Mouse (Mus musculus): ENCODE data around the gene Dnmbp.

The Dnmbp gene

DNA sequence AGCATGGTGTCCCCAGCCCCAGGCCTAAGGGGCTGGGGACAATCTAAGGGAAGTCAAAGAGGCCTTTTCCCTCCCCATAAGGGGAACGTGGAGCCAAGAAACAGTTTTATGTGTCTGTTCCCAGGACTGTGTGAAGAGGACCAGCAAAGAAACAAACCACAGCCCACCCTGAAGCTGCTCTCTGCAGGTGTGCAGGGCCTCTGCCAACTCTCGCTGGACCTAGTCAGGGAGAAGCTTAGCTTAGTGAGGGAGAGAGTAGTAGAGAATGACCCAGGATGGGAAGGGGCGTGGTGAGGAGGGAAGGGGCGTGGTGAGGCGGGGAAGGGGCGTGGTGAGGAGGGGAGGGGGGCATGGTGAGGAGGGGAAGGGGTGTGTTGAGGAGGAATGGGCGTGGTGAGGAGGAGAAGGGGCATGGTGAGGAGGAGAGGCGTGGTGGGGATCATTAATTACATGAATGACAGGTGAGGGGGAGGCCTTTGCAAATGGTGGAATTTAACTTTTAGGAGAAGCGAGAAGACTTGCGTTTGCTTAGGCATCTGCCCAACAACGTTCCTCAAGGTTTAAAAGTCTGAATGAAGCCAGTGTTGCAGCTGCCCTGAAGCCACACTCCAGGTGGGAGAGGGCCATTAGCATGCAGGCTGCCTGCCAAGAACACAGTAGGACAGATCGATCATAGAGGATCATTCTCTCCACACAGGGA lies 9.3 kb upstream of the Dnmbp start:
- no peak for DNase-seq (ENCODE audit: low read depth, low spot score)

DNA sequence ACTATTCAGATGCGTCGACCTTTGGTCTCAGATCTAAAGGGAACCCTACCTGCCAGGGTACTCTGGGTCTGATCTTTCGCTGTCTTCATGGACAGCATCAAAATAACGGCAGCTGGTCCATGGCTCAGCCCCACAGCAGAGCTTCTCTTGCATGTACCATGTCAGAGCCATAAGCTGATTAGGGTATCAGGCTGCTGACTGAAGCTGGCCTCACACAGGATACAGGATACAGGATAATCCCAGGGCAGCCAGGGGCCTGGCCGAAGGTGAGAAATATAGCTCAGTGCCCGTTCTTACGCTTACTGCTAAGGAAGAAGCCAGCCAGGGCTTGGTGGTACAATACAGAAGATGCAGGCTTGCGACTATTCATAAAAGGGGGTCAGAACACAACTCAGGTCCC lies 4.6 kb upstream of the Dnmbp start:
- no peak for DNase-seq (ENCODE audit: low read depth, low spot score)

DNA sequence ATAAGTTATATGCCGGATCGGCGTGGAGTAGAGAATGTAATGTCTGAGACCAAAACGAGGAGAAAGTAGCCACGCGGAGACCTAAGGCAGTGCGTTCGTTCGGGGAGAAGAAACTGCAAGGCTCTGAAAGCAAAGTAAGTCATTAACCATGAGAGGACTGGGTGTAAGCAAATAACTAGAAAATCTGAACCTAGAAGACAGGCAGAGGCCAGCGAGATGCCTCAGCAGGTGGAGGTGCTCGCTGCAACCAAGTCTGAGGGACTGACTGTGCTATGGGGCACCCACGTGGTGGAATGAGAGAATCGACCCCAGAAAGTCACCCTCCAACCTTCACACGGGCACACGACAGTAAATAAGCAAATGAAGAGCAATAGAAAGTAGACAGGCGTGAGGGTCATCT lies 3.1 kb upstream of the Dnmbp start:
- no peak for DNase-seq (ENCODE audit: low read depth, low spot score)

DNA sequence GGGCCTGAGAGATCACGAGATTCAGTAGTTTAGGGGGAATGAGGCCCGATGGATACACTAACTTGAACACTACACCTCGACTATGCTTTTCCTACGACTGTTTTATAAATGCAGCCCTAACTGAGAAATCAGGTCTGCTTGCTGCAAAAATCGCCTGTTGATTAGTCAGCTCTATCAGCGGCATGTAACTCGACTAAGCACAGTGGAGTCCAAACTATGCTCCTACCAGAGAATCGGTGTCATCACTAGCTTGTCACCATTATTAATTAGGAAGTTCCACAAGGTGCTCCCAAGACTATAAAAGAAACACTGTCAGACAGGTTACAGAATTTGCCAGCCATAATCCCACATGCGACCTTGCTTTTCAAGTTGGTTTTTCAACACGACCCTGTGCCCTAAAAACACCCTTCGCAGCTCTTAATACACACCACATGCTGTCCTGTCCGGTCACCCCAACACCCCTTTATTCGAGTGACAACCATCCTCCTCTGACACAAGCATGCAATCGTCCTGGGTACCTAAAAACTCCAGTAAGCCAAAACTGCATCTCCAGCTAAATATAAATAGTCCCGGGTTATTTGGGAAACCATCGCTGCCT lies 721 bp downstream of the Dnmbp start:
- DNase-seq (ENCODE audit: low read depth, low spot score): no peak

DNA sequence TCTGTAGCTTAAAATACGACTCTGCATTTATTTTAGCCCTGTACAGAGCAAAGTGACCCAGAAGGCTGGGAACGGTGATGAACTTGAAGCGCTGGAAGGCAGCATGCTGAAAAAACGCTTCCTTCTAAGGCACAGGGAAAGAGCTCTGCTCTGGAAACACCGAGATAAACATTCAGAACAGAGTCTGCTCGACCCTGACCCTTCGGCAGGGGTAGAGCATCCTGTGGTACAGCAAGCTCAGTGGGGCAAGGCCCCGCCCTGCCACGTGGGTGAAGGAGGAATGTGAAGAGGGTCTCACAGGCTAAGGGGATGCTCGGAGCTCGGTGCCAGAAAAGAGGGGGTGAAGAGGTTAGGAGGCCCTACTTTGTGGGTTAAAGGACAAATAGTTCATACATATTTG lies 1.6 kb downstream of the Dnmbp start:
- no peak for DNase-seq (ENCODE audit: low read depth, low spot score)

DNA sequence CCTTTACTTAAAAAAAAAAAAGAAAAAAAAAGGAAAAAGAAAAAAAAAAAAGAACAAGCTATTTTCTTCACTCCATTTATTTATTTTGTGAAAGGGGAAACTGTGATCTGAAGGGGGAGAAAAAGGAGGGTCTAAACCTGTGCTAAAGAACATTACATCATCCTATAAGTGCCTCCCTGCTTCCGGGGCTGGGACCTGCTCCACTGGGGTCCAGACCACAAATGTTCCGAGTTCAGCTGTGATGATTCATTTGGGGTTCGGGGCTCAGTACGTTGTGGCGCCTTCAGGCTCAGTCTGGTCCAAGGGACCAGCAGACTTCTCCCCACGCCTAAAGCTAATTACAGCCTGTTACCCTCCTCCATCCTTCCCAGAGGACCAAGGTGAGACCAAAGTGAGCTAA lies 9.1 kb downstream of the Dnmbp start:
- no peak for DNase-seq (ENCODE audit: low read depth, low spot score)

DNA sequence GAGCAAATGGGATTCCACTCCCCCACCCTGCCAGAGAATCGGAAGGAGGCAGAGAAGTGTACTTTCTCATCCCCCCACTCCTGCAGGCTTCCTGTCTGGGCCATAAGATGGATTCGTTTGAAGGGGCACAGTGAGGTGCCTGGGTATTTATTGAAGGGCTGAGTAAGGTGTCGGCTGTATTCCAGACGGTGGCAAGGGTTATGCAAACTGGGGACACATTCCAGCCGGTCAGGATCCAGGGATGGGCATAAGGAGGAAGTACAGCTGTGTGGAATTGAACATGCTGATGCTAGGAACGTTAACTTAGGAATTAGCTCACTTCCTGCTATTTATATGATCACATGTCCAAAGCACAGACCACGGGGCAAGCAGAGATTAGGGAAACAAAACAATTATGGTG lies 9.6 kb downstream of the Dnmbp start:
- no peak for DNase-seq (ENCODE audit: low read depth, low spot score)

DNA sequence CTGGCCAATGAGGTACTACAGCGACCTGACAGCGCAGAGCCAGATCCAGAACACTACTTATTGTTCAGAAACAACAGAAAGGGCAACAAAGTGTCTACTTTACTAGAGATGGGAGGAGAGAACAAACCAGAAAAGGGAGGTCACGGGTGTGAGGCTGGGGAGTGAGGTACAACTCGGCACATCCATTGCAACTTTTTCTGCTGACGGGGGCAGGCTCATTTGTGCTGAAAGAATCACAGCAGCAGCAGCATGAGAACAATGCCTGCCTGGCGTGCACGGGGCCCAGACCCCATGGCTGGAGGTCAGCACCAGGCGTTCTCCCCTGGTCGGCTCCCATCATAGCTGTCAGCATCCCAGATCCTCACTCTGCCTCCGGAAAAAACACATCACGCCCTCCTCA lies 10.1 kb downstream of the Dnmbp start:
- DNase-seq (ENCODE audit: low read depth, low spot score): no peak

DNA sequence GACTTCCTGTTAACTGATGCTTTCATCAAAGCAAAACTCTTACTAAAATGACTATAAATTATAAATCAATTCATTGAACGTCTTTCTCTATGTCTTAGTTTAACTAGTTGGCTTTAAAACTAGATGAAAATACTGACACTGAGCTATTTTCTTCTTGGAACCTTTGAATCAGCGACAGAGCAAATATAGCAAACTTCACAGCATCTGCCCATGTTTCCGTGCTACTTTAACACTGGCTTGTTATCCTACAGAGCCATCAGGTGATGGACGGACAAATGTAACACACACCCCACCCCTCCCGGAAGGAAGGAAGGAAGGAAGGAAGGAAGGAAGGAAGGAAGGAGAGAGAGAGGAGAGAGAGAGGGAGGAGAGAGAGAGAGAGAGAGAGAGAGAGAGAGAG lies 12.0 kb downstream of the Dnmbp start:
- no peak for DNase-seq (ENCODE audit: low read depth, low spot score)

DNA sequence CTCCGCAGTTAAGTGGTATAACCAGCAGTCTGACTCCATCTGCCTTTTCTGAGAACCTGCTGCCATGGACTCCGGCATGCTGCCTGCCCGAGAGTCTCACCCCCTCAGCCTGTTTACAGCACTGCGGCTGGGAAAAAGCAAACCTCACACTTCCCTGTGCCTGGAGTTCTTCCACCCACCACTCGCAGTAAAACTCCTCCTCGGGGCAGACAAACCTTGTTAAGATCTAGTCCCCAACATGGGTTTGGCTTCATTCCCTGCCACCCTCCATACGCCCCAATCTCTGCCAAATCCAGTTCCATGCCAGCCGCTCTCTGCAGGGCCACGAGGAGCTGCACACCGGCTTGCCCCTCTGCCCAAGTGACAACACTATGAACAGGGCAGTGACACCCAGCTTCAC lies 12.9 kb downstream of the Dnmbp start:
- no peak for DNase-seq (ENCODE audit: low read depth, low spot score)

DNA sequence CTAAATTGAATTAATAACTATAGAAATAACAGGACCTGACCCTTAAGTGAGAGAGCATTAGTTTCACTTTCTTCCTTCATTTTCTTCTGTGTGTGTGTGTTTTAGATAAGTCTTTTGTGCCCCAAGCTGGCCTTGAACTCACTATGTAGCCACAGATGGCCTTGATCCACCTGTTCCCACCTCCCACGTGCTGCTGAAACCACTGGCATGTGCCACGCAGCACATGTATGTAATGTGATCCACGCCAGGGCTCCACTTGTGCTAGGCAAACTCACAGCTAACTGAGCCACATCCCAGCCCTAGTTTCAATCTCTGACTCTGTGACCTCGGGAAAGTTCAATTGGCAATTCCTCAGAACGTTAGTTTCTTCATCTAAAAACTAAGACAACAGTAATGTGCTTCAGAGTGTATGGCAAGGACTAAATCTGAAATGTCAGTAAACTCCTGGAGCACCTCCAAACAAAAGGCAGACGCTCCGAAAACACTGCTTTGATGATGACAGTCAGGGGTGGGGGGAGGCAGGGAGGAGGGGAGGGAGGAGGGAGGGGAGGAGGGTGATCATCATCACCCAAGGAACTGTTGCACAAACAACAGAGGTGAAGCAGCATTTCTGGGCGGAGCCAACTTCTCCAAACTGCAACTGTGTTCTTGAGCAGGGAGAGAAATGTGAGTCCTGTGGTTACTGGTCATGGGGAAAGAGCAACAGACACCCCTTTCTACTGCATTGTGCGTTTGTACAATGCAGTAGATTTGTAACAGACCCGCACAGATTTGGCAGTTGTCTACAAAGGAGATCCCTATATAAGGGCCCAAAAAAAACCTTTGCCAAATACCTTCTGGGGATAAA lies 13.6 kb downstream of the Dnmbp start:
- DNase-seq (ENCODE audit: low read depth, low spot score): no peak

DNA sequence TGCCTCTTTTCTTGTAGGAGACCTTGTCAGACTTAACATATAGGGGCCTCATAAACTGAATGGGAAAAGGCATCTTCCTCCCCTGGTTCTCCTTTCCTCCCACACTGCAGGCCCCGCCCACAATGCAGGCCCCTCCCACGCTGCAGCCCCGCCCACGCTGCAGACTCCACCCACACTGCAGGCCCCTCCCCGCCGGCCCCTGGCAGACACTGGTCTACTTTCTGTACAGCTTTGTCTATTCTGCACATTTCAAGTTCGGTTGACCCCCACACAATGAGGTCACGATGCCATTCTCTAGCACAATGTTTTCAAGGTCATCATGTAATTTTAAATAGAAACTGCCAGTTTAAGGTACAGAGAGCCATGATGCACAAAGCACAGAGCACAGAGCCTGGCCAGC lies 15.6 kb downstream of the Dnmbp start:
- DNase-seq (ENCODE audit: low read depth, low spot score): no peak

DNA sequence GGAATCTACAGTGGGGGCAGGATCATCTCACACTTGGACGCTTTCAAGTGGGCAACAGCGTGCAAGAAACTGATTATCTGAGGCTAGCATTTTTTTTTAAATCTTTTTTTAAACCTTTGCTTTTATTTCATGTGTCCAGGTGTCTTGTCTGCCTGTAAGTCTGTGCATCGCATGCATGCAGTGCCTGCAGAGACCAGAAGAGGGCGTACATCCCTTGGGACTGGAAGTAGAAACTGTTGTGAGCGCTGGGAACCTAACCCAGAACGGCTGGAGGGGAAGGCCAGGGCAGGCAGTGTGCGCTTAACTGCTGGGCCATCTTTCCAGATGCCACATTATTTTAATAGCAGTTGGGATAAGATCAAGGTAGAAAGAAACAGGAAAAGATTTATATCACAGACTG lies 17.0 kb downstream of the Dnmbp start:
- peak; percentile 25 for DNase-seq (ENCODE audit: low read depth, low spot score)

DNA sequence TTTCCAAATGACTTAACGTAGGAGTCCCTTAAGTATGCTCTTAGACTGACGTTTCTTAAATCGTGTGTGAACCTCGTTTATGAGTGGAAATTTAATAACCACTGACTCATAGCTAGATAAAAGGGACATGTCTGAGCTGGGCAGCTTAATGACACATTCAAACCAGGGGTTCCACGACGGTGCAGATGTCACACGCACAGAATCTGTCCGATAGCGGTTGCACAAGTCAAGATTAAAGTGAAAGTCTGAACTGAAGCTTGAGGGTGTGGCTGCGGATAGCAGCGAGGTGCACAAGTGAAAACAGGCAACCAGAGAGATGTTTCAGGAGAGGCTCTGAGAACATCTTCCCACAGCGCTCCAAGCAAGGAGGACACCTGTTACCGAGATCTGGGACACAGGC lies 18.6 kb downstream of the Dnmbp start:
- peak; percentile 61 for DNase-seq (ENCODE audit: low read depth, low spot score)

DNA sequence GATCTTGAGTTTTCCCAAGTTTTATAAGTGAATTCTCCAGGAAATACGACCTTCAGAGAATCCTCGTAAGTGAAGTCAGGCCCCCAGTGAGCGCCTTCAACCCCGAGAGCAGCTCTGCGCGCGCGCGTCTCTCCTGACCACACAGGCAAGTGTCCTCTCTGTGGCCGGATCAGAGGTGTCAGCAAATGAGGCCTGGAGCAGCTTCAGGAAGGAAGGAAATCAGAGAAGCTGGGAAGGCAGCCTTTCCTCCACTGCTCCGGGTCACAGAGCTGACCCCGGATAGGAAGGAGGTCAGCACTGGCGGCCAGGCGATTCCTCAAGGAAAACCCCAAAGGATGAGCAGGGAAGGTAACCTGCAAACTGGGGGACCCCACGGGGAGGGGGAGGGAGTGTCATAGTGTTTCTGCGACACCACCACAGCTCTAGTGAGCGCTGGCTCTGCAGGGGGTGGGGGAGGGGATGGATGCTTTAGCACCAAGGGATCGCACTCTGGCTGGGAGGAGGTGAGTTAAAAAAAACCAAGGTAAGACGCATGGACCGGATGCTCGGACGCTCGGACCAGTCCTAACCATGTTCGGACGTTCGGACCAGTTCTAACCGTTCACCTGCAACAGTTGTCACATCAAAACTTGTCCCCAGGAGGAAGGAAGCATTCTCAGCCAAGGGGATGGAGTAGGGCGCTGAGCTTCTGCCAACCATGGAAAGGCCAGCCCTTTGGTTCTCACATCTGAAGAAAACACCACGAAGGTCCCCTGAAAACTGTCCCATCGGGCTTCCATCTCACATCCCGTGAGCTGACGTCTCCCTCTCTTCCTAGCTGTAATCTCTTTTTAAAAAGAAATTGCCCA lies 19.3 kb downstream of the Dnmbp start:
- peak; percentile 20 for DNase-seq (ENCODE audit: low read depth, low spot score)

DNA sequence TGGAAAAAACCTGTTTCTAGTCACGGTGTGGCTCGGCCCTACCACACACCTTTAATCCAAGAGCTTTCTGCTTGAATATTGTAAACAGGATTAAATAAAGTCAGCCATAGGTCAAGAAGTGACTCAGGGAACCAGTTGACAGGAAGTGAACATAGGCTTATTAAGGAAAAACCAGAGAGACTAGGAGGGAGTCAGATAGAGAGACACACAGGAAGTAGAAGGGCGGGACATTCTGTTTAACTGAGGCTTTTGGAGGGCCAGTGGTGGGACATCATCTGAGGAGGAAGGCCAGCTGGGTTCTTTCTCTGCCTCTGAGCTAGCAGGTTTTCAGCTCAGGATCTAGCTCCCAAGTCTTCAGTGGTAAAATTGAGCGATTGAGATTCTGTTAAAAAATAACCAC lies 20.1 kb downstream of the Dnmbp start:
- DNase-seq (ENCODE audit: low read depth, low spot score): no peak

DNA sequence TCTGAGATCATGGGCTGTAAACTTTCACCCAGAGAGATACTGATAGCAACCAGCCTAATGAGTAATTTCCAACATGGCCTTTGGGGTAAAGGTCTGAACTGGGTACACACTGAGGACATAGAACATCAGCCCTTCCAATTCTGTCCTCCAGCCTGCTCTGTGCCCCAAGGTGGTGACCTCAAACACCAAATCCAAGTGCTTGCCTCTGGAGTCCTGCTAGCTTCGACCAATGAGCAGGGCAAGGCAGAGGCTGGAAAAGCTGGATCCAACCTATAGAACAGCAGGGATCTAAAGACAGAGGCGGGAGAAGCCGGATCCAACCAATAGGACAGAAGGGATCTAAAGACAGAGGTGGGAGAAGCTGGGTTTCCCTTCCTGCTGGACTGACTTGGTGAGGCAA lies 21.2 kb downstream of the Dnmbp start:
- no peak for DNase-seq (ENCODE audit: low read depth, low spot score)

DNA sequence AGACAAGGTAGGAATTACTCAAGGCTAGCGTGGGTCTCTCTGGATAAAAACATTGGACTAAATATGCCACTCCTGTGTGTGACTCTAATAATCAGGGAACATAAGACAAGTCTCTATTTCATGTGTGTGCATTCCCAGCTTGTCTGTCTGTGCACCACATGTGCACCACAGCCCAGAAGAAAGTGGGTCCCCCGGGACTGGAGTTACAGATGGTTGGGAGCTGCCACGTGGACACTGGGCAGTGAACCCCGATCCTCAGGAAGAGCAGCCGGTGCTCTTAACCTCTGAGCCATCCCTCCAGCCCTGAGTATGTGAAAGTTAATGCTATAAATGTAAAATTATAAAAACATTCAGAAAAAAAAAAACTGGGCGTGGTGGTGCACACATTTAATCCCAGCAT lies 22.2 kb downstream of the Dnmbp start:
- no peak for DNase-seq (ENCODE audit: low read depth, low spot score)

DNA sequence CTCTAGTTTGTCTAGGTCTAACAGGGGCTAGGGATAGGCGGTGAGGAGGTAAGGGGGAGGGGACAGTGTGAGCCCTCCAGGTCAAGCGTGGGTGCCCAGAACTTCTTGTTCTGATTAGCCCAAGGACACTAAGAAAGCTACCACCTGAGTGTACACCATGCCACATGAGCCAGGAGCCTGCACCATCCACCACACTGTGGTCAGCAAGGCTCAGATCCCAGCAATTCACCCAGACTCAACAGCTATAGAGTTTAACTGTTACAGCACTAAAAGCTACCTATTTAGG lies 22.6 kb downstream of the Dnmbp start:
- no peak for DNase-seq (ENCODE audit: low read depth, low spot score)

DNA sequence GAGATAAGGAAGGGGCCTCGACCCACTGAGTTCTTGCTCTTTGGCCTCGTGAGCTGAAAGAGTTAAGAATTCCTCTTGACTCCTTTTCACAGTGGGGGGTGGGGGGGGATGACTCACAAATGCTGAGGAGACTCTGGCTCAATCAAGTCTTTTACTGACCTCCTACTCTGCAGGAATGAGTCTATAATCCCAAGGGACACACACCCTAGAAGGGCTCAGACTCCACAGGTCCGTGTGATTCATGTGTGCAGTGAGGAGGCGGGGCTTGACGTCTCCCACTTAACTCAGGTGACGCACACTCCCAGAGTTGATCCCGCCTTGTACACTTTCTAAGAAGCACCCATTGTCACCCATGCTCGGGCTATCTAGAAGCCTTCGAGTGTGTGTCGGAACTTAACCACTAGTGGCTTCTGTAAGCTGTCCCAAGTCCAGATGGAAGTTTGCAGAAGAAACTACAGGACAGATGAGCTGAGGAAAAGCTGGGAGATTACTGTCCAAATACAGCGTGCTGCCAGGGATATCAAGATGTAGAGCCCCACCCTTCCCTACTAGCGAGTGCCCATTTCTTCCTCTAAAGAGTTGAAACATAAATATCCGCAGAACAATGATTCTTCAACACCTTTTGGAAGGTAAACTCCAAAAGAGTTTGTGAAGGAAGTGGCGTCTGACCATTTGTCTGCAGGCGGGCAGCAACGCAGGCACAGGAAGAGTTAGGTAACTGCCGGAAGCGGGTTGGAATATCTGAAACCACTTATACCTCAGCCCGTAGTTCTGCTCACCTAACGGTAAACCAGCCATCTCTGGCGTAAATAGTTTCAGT lies 23.2 kb downstream of the Dnmbp start:
- peak; percentile 63 for DNase-seq (ENCODE audit: low read depth, low spot score)

DNA sequence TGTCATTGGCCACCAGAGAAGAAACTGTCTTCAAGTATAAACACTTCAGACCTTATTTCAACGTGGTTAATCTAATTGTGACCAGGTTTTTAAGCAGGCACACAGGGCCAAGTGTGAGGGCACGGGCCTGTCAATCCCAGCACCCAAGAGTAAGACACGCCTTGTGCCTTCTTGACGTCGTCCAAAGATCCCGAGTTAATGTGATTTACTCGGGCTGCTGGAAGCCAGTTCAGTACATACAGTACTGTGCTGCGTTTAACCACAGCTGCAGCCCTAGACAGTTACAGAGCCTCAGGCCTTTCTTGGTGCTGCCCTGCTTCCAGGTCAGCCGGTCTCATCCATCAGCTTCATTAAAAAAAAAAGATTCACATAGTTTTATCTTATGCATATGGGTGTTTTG lies 24.6 kb downstream of the Dnmbp start:
- no peak for DNase-seq (ENCODE audit: low read depth, low spot score)
